Mouse (Mus musculus): ENCODE data around the gene Slc20a1. TPM values are rescaled to one million over a fixed set of nuclear protein-coding genes. Genes with fewer than 3 reads are reported as not detected.

Gene Slc20a1
- total RNA-seq, 1 experiment from 2014 or later, result 19.1 TPM

GRCm38 (mm10) chr2:129186291-129186919 is 12.2 kb upstream of the Slc20a1 start:
- DNase-seq, result no peak

GRCm38 (mm10) chr2:129192392-129193150 is 6.0 kb upstream of the Slc20a1 start:
- DNase-seq, result no peak

- DNase-seq, result no peak
These were observed 2.2 kb upstream of the Slc20a1 start for GRCm38 (mm10) chr2:129196317-129196716.

- DNase-seq, result no peak
These were observed 1.4 kb upstream of the Slc20a1 start for GRCm38 (mm10) chr2:129197197-129197596.

GRCm38 (mm10) chr2:129197843-129198435 is 625 bp upstream of the Slc20a1 start:
- no peak for DNase-seq

- peak; percentile 11 for DNase-seq
These were observed 943 bp downstream of the Slc20a1 start for GRCm38 (mm10) chr2:129199328-129200085.

GRCm38 (mm10) chr2:129205000-129205399 is 6.4 kb downstream of the Slc20a1 start:
- DNase-seq, result no peak

GRCm38 (mm10) chr2:129206824-129207223 is 8.3 kb downstream of the Slc20a1 start:
- DNase-seq, result no peak

- DNase-seq, result no peak
These were observed 9.7 kb downstream of the Slc20a1 start for GRCm38 (mm10) chr2:129208181-129208746.

- peak; percentile 26 for DNase-seq
These were observed 11.7 kb downstream of the Slc20a1 start for GRCm38 (mm10) chr2:129210089-129210749.

- no peak for DNase-seq
These were observed 12.7 kb downstream of the Slc20a1 start for GRCm38 (mm10) chr2:129211255-129211654.

GRCm38 (mm10) chr2:129211957-129212356 is 13.4 kb downstream of the Slc20a1 start:
- DNase-seq, result no peak

- DNase-seq, result no peak
These were observed 14.0 kb downstream of the Slc20a1 start for GRCm38 (mm10) chr2:129212566-129212965.

GRCm38 (mm10) chr2:129214774-129215173 is 16.2 kb downstream of the Slc20a1 start:
- no peak for DNase-seq

- no peak for DNase-seq
These were observed 19.1 kb downstream of the Slc20a1 start for GRCm38 (mm10) chr2:129217612-129218185.

- DNase-seq, result no peak
These were observed 20.1 kb downstream of the Slc20a1 start for GRCm38 (mm10) chr2:129218537-129219105.

GRCm38 (mm10) chr2:129221097-129221632 is 22.6 kb downstream of the Slc20a1 start:
- DNase-seq, result no peak

- no peak for DNase-seq
These were observed 25.6 kb downstream of the Slc20a1 start for GRCm38 (mm10) chr2:129224178-129224577.

- no peak for DNase-seq
These were observed 26.8 kb downstream of the Slc20a1 start for GRCm38 (mm10) chr2:129225251-129225819.

- peak; percentile 57 for DNase-seq
These were observed 27.8 kb downstream of the Slc20a1 start for GRCm38 (mm10) chr2:129226296-129226851.
